7 mouse cellular contexts compared by ENCODE assay signal in genomic region chr10:76961156-76961555, GRCm38 (mm10). TPM values are rescaled to one million over a fixed set of nuclear protein-coding genes. Genes with fewer than 3 reads are reported as not detected.
DNase-seq lines count a peak whose midpoint lies in the region; ATAC-seq and TF ChIP-seq lines count a peak whose summit lies in the region.

No protein-coding gene starts in this region.

- peak overlapping the region; percentile 57 for H3K4me3 ChIP-seq in lung, embryonic 14.5 days (ENCODE audit: low read depth, low read length)
- peak overlapping the region; percentile 65 for H3K4me3 ChIP-seq in forebrain, embryonic 13.5 days
- H3K4me3 ChIP-seq in intestine, postnatal 0 days (ENCODE audit: low read depth, low read length): peak overlapping the region; percentile 48
- peak overlapping the region; percentile 95 for H3K4me3 ChIP-seq in olfactory bulb, adult 2 months (ENCODE audit: insufficient read depth, low read depth, low read length)

- no peak for DNase-seq in lung, embryonic 14.5 days
- no peak for DNase-seq in lung, postnatal 25 days (ENCODE audit: low spot score)
- DNase-seq in layer of hippocampus, adult 9-10 months (ENCODE audit: low spot score): no peak
- no peak for DNase-seq in c-Kit-positive CD71-positive TER-119-positive erythroid progenitor cells, embryonic 14.5 days (ENCODE audit: low spot score)

- peaks cover 15% of the 10 kb centered on the region for H3K4me1 ChIP-seq in lung, embryonic 14.5 days (ENCODE audit: insufficient read depth)
- H3K4me1 ChIP-seq in forebrain, embryonic 13.5 days: peaks cover 48% of the 10 kb centered on the region
- peaks cover 6% of the 10 kb centered on the region; the same call in 1 of the 2 replicates for H3K4me1 ChIP-seq in intestine, postnatal 0 days (replicated peaks; ENCODE audit: control insufficient read depth, insufficient read depth, low read length)
- peaks cover 30% of the 10 kb centered on the region for H3K4me1 ChIP-seq in olfactory bulb, adult 2 months (ENCODE audit: control insufficient read depth, insufficient read depth, low read length)

- no peaks in the 10 kb centered on the region for H3K36me3 ChIP-seq in lung, embryonic 14.5 days (ENCODE audit: insufficient read depth)
- no peaks in the 10 kb centered on the region for H3K36me3 ChIP-seq in forebrain, embryonic 13.5 days (ENCODE audit: poor library complexity, severe bottlenecking)
- no peaks in the 10 kb centered on the region for H3K36me3 ChIP-seq in intestine, postnatal 0 days (ENCODE audit: control insufficient read depth, insufficient read depth)

- 12% methylated on average over 11 of the region's 11 CpGs for WGBS in lung, embryonic 14.5 days
- WGBS in forebrain, embryonic 13.5 days: 5% methylated on average over 11 of the region's 11 CpGs
- WGBS in intestine, postnatal 0 days: 14% methylated on average over 11 of the region's 11 CpGs
- 7% methylated on average over 11 of the region's 11 CpGs for WGBS in olfactory bulb, adult 2 months

- peak; percentile 14; the same call in 1 of the 2 replicates for ATAC-seq in lung, embryonic 14.5 days (ENCODE audit: insufficient read depth)
- ATAC-seq in forebrain, embryonic 13.5 days: peak; percentile 28
- no peak for ATAC-seq in intestine, postnatal 0 days

- TF ChIP-seq POLR2A in olfactory bulb, adult 2 months (IDR thresholded peaks at IDR 0.05; ENCODE audit: insufficient read depth, low read depth, low read length): no peak

- peak overlapping the region; percentile 20; the same call in 1 of the 2 replicates for H3K27ac ChIP-seq in lung, embryonic 14.5 days (ENCODE audit: low read depth)
- H3K27ac ChIP-seq in forebrain, embryonic 13.5 days: no peak overlapping the region
- no peak overlapping the region for H3K27ac ChIP-seq in intestine, postnatal 0 days (ENCODE audit: low read depth, low read length)
- H3K27ac ChIP-seq in olfactory bulb, adult 2 months (ENCODE audit: insufficient read depth, low read depth, low read length): peak overlapping the region; percentile 88

- peak overlapping the region; percentile 99 for H3K4me2 ChIP-seq in lung, embryonic 14.5 days
- H3K4me2 ChIP-seq in forebrain, embryonic 13.5 days: peak overlapping the region; percentile 95
- H3K4me2 ChIP-seq in intestine, postnatal 0 days (replicated peaks; ENCODE audit: low read depth): peak overlapping the region; percentile 85

- peak overlapping the region; percentile 67 for H3K9ac ChIP-seq in lung, embryonic 14.5 days
- H3K9ac ChIP-seq in forebrain, embryonic 13.5 days: peak overlapping the region; percentile 83
- peak overlapping the region; percentile 55 for H3K9ac ChIP-seq in intestine, postnatal 0 days (ENCODE audit: low read depth, low read length)

- no peaks in the 10 kb centered on the region for H3K9me3 ChIP-seq in lung, embryonic 14.5 days (ENCODE audit: low read depth, low read length)
- H3K9me3 ChIP-seq in forebrain, embryonic 13.5 days (replicated peaks): no peaks in the 10 kb centered on the region
- H3K9me3 ChIP-seq in intestine, postnatal 0 days (ENCODE audit: control insufficient read depth): no peaks in the 10 kb centered on the region

- no peak for TF ChIP-seq CTCF in lung, embryonic 14.5 days (IDR thresholded peaks at IDR 0.05; ENCODE audit: low read depth)
- TF ChIP-seq CTCF in intestine, postnatal 0 days (IDR thresholded peaks at IDR 0.05; ENCODE audit: low read depth): no peak
- TF ChIP-seq CTCF in olfactory bulb, adult 2 months (IDR thresholded peaks at IDR 0.05; ENCODE audit: insufficient read depth, low read depth, low read length): no peak

- no peaks in the 10 kb centered on the region for H3K27me3 ChIP-seq in lung, embryonic 14.5 days (ENCODE audit: insufficient read depth, low read length)
- no peaks in the 10 kb centered on the region for H3K27me3 ChIP-seq in forebrain, embryonic 13.5 days
- H3K27me3 ChIP-seq in intestine, postnatal 0 days (replicated peaks; ENCODE audit: control insufficient read depth, insufficient read depth, low read length): peaks cover 3% of the 10 kb centered on the region; the same call in 1 of the 2 replicates

RNA-seq across cellular contexts. Expression of gene Pcbp3, which starts 0.5 kb away (rescaled TPM):
- polyA plus RNA-seq in lung, embryonic 14.5 days (2014; fragmentation: Nextera tagmentation; extraction: Ambion mirVana): 15.9 and 16.1 TPM in 2 replicates
- 49.3 and 52.5 TPM in 2 replicates for polyA plus RNA-seq in forebrain, embryonic 13.5 days (2015; fragmentation: Nextera tagmentation; extraction: Ambion mirVana)
- polyA plus RNA-seq in intestine, postnatal 0 days (2015; fragmentation: Nextera tagmentation; extraction: Ambion mirVana): 18.1 and 18.8 TPM in 2 replicates
- not detected in 2 replicates for polyA plus RNA-seq in olfactory bulb, adult 2 months (2012; ENCODE audit: insufficient read depth, insufficient read length, low replicate concordance, missing spikeins)

Comparison
In these comparisons a context has a peak if more than half of its experiments do, and no peak if none do; other contexts are left out.
1. H3K27ac ChIP-seq: peak in lung, embryonic 14.5 days (single experiment) and olfactory bulb, adult 2 months (single experiment); none in forebrain, embryonic 13.5 days (single experiment) and intestine, postnatal 0 days (single experiment).
2. Peak in every context shown above with its lines, with median percentiles within 50 percentile points of each other: H3K4me2 ChIP-seq, H3K4me3 ChIP-seq and H3K9ac ChIP-seq.